Mouse (Mus musculus) right cerebral cortex, postnatal 14 days (tissue): ENCODE data around the gene Stk17b.
"Not testable (repeated sequence)": the region's sequence is repeated elsewhere in the genome, so short reads cannot be mapped to it uniquely, and the experiment has no call there.

Experiments
- DNase-seq: peaks from one replicate; pipeline ENCODE4 v3.0.0; 2022

Stk17b gene

DNA sequence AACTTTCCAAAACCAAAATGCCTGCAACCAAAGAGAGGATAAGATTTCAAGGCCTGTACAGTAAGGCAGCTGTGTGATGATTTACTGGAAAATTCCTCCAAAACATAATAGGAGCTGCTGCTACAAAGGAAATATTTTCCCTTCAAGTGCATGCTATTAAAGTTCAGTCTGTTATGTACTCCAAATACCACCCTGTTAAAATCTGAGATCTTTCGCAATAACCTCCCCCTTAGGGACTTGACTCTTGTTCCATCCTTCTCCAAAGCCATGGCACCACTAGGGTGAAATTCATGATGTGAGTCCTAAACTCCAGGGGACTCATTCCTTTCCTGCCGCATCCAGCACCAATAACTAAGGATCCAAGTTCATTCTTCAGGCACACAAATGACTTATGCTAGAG is 58.1 kb downstream of the Stk17b start:
- DNase-seq: no peak

DNA sequence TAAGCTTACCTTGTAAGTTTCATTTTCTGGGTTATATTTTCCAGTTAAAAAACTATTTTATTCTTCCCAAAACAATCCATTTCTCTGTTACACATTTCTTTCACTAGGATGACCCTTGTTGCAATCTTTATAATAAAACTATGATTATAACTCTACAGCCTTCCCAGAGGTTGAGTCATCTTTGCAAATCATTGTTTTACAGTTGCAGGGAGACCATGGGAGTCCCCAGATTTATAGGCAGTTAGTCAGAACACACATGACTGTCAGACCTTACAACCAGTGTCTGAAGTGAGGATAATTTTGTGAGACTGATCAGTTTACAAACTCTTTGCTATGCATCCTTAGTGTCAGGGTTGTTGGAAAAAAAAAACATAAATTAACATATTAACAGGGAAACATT is 63.7 kb downstream of the Stk17b start:
- no peak for DNase-seq

DNA sequence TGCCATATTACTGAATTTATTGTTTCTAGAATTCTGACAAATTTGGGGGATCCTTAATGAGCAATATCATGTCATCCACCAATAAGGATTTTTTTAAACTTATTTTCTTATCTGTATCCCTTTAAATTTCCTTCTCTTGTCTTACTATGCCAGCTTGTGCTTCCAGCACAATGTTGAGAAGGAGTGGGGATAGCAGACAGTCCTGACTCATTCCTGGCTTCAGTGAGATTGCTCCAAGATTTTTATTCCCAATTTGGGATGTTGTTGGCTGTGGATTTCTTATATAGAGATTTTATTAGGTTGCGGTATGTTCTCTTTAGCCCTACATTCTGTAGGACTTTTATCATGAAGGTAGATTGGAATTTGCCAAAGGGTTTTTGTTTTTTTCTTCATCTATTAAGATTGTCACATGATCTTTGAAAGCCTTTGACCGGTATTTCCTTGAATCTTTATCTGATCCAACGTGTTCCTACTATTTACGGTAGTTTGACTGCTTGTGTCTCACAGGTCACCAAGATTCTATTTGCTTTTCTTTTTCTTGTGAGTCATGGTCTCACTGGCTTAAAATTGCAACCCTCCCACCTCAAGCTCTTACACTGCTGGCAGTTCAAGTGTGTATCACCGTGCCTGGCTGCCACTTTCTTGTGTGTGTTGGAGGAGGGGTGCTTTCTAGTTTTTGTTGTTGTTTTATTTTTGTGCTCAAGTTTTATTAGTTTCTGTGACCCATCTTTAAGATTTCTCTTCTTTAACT is 64.2 kb downstream of the Stk17b start:
- no peak for DNase-seq

DNA sequence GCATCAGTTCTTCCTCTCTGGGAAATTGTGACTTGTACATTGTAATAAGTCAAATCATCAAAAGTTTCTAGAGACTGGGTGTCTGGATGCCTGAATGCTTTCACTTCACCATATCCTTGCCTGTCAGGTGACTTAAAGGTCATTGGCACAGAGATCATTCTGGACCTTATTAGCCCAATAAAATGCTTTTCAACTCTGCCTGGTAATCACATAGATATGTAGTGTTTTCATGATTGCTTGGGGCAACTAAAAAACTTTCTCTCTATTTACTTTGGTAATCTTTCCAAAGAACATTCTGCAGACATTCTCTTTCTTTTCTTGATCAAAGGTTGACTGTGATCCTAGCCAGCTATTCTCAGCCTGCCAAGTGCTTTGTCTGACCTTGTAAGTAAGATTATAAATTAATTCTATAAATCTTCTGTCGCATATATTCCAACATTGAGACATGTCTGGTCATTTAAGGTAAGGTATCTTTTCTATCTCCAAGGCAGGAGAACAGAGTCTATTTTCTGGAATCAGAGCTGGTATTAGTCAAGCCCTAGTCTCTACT is 69.0 kb downstream of the Stk17b start:
- DNase-seq: no peak

DNA sequence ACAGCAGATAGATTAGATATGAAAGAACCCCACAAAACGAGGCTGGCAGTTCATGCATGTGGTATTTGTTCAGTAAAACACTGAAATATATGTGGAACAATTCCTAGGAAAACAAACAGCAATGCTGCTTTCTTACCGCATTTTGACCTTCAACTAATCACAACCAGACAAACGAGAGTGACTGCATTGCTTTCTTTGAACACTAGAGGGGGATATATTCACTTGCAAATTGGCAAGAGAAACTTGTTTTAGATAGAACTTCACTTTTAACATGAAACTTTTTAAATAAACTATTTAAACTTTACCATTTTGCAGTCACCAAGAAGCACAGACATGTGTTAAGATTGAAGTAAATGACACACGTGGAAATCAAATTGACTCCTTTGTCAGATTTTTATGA is 69.6 kb downstream of the Stk17b start:
- no peak for DNase-seq

DNA sequence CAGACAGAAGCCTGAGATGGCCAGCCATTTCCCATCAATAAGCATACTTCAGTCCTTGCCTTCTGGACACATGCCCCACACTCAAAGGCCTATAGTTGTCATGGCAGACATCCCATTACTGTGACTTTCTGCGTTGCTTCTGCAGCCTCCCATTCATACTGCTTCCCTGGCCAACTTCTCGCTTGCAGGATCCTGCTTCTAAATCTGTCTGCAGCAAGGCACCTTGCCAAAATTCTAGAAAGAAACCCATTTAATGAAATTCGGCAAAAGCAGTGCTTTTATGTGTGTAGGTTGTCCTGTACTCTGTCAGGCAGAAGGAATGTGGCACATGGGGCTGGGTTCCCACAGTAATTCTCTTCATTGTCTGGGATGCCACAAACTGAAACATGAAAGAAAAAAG is 71.6 kb downstream of the Stk17b start:
- DNase-seq: not testable (repeated sequence)

DNA sequence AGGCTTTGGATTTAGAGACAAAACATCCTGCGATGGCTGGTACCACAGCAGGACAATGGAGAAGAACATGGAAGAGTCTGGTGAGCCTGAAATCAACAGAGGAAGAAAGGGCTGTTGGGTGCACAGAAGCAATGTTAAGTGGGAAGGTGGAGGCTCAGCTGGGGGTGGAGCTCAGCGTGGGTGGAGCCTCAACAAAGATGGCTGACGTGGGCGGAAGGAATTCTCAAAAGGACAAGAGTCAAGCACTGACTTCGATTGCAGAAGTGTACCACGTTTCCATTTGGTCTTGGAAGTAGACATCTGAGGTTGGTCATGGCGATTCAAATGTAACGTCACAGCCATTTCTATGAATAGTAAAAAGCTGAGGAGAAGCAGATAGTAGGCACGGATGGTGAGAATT is 74.0 kb downstream of the Stk17b start:
- no peak for DNase-seq

DNA sequence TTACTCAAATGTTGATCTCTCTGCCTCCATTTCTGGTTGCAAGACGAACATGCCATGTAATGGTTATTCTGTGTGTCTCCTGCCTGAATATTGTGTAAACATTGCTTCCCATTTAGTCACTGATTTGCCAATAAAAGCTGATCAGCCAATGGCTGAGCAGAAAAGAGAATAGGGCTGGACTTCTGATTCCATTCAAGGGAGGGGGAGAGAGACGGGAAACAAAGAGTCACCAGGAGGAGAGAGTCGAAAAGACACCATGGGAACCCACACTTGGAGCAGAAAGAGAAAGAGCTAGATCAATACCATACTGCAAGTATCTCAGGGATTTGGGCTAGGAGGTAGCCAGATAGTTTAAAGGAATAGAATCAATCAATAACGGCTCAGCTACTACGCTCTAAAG is 75.4 kb downstream of the Stk17b start:
- not testable (repeated sequence) for DNase-seq

DNA sequence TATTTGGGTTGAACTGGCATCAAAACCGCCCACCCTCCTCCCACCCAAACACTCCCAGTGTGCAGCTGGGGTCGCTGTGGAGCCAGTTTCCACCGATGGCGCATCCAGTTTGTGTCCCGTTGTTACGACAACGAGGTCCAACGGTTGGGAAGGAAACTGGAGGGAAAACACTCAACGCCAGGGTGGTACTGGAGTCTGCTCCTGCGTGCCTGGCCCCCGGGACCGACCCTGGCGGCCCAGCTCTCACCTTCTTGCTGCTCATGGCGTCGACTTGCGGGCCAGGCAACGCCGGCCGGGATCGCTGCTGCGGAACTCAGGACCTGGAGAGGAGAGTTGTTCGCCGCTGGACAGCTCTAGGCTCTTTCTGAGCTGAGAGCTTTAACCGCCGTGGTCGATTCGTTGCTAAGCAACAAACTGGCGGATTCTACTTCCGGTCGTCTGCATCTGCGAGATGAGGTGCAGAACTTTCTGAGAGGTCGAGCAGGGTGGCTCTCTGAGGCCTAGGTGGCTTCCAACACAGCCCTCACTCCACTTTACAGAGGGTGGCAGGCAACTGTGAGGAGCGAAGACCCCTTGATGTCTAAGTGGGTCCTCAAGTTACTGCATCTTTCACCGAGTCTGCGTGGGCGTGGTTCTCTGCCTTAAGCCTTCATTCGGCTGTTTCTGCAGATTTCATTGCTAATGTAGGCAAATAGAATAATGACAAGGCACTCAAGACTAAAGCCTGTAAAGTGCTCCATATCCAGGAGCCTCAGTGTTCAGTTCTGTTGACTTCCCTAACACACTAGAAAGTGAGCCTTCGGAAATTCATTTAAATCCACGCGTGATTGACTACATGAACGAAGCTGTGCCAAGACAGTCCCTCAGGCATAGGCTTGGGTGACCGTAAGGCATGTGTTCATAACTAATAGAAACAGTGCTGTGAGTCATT is 78.3 kb downstream of the Stk17b start, which contains the start of gene Dnah7a:
Dnah7a (minus strand) TSS at position 354 of the 931 bp plus-strand sequence.
- DNase-seq: peak; percentile 63
